Mouse (Mus musculus): ENCODE results near the gene Efcab7.

DNA sequence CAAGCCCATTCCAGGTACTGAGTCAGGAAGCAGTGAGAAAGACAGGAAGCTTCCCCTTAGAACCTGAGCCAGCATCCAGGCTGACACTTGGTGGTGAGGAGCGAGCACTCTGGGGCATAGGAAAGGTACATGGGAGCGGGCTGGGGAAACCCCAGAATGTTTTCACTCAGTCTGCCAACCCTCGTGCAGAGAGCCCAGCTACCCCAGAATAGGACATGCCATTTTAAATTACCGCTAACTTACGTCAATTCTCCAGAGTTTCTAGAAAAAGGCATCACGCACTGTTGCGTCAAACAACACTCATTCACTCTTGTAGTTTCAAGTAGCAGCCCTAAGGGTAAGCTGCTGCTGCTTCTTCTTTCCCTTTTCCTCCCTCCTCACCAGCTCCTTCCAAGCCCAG is 116.0 kb downstream of the Efcab7 start:
- TF ChIP-seq EP300 (IDR thresholded peaks at IDR 0.05; ENCODE audit: low read depth): no peak
- no peak for TF ChIP-seq CTCF (IDR thresholded peaks at IDR 0.05; ENCODE audit: low read depth)
